Mouse (Mus musculus) hindbrain, embryonic 10.5 days (tissue): ENCODE results near the gene Slc6a13. TPM values are rescaled to one million over a fixed set of nuclear protein-coding genes. Genes with fewer than 3 reads are reported as not detected.
"Not testable (repeated sequence)": the region's sequence is repeated elsewhere in the genome, so short reads cannot be mapped to it uniquely, and the experiment has no call there.

Experiments
- DNase-seq: peaks from one replicate; pipeline ENCODE4 v3.0.0-alpha.2; 2017; ENCODE audit warnings: low spot score
- H3K27ac ChIP-seq: fragments of 300-500 bp; sonication (generic); 2 replicates; pipeline ENCODE4 v1.5.1; 2016; ENCODE audit warnings: mild to moderate bottlenecking, moderate library complexity
- H3K27me3 ChIP-seq: fragments of 300-500 bp; sonication (generic); 2 replicates; pipeline ENCODE4 v1.6.1; 2016; ENCODE audit warnings: mild to moderate bottlenecking; ENCODE audit not compliant: poor library complexity, insufficient read depth, severe bottlenecking
- H3K36me3 ChIP-seq: fragments of 300-500 bp; sonication (generic); 2 replicates; pipeline ENCODE4 v1.6.1; 2016; ENCODE audit warnings: mild to moderate bottlenecking, moderate library complexity
- H3K4me1 ChIP-seq: fragments of 300-500 bp; sonication (generic); replicated peaks from 2 replicates; pipeline ENCODE4 v1.6.1; 2016; ENCODE audit warnings: mild to moderate bottlenecking
- H3K4me3 ChIP-seq: fragments of 300-500 bp; sonication (generic); 2 replicates; pipeline ENCODE4 v1.5.1; 2016; ENCODE audit warnings: mild to moderate bottlenecking, moderate library complexity
- H3K9me3 ChIP-seq: fragments of 300-500 bp; sonication (generic); 2 replicates; pipeline ENCODE4 v1.6.1; 2016; ENCODE audit warnings: mild to moderate bottlenecking, moderate library complexity
- WGBS: fragments of 180-500 bp; shearing (Covaris S2); methylation state at CpG from one replicate; pipeline ENCODE4 v1.1.7; 2016; 5-methylcytosine and 5-hydroxymethylcytosine counted together
- polyA plus RNA-seq: library from polyadenylated mRNA; unstranded; fragments of >200 nt; fragmentation: Nextera tagmentation; extraction: Ambion mirVana; gene quantifications from 2 replicates; pipeline ENCODE4 v1.2.1, GENCODE M21; 2016

Gene Slc6a13
- polyA plus RNA-seq, 1 experiment from 2014 or later: 1.7 TPM

DNA sequence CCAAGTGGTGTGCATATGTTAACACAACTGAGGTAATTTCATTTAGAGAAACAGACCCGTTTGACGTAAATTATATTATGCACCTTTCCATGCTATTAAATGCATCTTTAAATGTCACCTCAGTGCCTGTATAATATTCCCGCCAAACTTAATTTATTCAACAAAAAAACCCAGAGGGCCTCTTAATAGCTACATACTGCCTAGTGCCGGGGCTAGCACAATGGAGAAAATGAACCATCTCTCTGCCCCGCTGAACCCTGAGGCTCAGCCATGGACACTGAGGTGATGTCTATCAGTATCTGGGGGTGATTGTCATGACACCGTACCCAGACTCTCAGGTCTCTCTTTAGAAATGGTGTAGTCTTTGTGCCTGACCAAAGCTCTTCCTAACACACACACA lies 57.2 kb downstream of the Slc6a13 start:
- no peak overlapping the region for H3K27ac ChIP-seq
- H3K36me3 ChIP-seq: no peaks in the 10 kb centered on the region
- 85% methylated on average over 6 of the region's 6 CpGs for WGBS
- no peaks in the 10 kb centered on the region for H3K9me3 ChIP-seq
- no peak overlapping the region for H3K4me3 ChIP-seq
- no peak for DNase-seq
- no peaks in the 10 kb centered on the region for H3K27me3 ChIP-seq
- H3K4me1 ChIP-seq: 0 out of 2 replicates have a peak, but pooled peaks cover 3% of the 10 kb centered on the region

DNA sequence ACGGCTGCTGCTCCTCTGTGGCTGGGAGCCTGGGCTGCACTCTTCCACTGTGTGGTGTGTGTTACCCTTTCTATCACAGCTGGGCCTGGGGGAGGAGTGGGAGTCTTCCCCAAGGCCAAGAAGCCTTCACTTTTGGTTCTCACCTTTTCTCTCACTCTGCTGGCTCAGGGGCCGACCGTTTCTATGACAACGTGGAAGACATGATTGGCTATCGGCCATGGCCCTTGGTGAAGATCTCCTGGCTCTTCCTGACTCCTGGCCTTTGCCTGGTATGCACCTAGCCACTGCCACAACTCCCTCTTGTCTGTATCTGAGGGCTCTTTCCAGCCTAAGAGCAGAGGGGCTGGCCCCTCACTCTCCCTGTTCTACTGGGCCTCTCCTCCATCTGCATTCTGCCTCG lies 63.0 kb downstream of the Slc6a13 start:
- Histone ChIP-seq H3K4me3 (no peak overlapping the region), H3K27ac (no peak overlapping the region), H3K9me3 (no peaks in the 10 kb centered on the region), H3K36me3 (no peaks in the 10 kb centered on the region), H3K27me3 (0 out of 2 replicates have a peak, but pooled peaks cover 5% of the 10 kb centered on the region), H3K4me1 (peaks cover 8% of the 10 kb centered on the region; the same call in 1 of the 2 replicates)
- no peak for DNase-seq
- 85% methylated on average over 6 of the region's 6 CpGs for WGBS

GRCm38 (mm10) chr6:121363956-121364355 lies 63.9 kb downstream of the Slc6a13 start:
- H3K27ac ChIP-seq: no peak overlapping the region
- 0 out of 2 replicates have a peak, but pooled peaks cover 5% of the 10 kb centered on the region for H3K27me3 ChIP-seq
- WGBS: 85% methylated on average over 4 of the region's 4 CpGs
- H3K36me3 ChIP-seq: no peaks in the 10 kb centered on the region
- H3K4me1 ChIP-seq: peaks cover 8% of the 10 kb centered on the region; the same call in 1 of the 2 replicates
- no peak overlapping the region for H3K4me3 ChIP-seq
- H3K9me3 ChIP-seq: no peaks in the 10 kb centered on the region
- no peak for DNase-seq

GRCm38 (mm10) chr6:121366537-121366936 lies 66.5 kb downstream of the Slc6a13 start:
- WGBS: 15% methylated on average over 2 of the region's 2 CpGs
- H3K4me3 ChIP-seq, H3K27ac ChIP-seq, H3K27me3 ChIP-seq, H3K9me3 ChIP-seq, H3K36me3 ChIP-seq, H3K4me1 ChIP-seq: not testable (repeated sequence)
- peak; percentile 18 for DNase-seq

DNA sequence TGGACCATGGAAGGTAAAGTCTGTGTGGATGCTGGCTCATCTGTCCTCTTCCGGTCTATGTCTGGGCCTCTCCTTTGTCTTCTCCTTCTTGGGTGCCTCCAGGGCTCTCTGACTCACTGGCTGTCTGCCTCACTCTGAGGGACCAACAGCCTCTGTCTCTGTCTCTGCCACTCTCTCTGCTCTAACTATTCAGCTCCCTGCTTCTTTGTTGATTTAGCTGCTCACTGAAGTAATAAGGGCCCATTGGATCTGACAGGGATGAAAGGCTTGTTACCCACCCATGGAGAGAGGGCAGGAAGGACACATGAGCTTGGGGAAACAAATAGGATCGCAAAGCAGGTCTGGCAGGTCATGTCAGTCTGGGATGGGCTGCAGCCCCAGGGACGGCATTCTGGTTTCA lies 67.1 kb downstream of the Slc6a13 start:
- DNase-seq: no peak
- H3K27ac ChIP-seq: no peak overlapping the region
- peaks cover 8% of the 10 kb centered on the region; the same call in 1 of the 2 replicates for H3K4me1 ChIP-seq
- no peaks in the 10 kb centered on the region for H3K36me3 ChIP-seq
- 59% methylated on average over 3 of the region's 3 CpGs for WGBS
- H3K9me3 ChIP-seq: no peaks in the 10 kb centered on the region
- H3K27me3 ChIP-seq: 0 out of 2 replicates have a peak, but pooled peaks cover 5% of the 10 kb centered on the region
- no peak overlapping the region for H3K4me3 ChIP-seq

DNA sequence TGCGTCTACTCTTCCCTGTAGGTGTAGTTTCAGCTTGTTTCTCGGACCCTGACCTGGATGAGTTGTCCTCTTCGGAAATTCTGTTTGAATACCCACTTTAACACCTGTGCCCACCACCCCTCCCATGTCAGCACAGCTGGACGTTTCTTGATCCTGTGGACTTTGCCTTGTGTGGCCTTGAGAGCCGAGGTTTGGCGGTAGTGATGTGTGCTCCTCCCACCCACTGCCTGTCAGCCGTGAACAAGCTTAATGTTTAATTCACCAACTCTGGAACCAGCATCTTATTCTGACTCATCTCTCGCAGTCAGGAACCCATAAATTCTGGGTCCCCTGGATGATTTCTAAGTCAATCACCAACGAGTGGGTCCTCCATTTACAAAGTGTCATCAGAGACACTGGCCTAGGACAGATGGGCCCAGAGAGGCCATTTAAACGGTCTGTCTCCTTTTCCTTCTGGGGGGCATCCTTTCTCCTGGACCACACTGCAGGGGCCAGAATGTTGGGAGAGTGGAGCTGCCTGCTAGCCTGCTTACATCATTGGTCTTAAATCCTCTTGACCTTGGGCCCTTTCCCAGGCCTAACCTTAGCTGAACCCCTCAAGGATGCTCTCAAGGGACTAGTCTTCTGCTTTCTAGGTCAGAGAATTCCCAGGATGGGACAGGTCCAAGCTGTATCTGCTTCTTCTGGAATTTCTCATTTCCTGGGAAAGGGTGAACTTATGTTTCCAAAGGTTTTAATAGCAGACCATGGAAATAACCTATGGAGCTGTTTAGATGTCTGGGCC lies 71.4 kb downstream of the Slc6a13 start:
- Histone ChIP-seq H3K4me1 (peaks cover 12% of the 10 kb centered on the region; the same call in 1 of the 2 replicates), H3K27ac (no peak overlapping the region), H3K9me3 (no peaks in the 10 kb centered on the region), H3K27me3 (no peaks in the 10 kb centered on the region), H3K4me3 (no peak overlapping the region), H3K36me3 (no peaks in the 10 kb centered on the region)
- no peak for DNase-seq
- 81% methylated on average over 10 of the region's 10 CpGs for WGBS

GRCm38 (mm10) chr6:121376159-121376558 lies 76.1 kb downstream of the Slc6a13 start:
- Histone ChIP-seq H3K36me3 (no peaks in the 10 kb centered on the region), H3K4me1 (0 out of 2 replicates have a peak, but pooled peaks cover 7% of the 10 kb centered on the region), H3K9me3 (no peaks in the 10 kb centered on the region), H3K27me3 (peaks cover 6% of the 10 kb centered on the region; the same call in 1 of the 2 replicates), H3K27ac (no peak overlapping the region), H3K4me3 (no peak overlapping the region)
- 78% methylated on average over 12 of the region's 12 CpGs for whole genome bisulfite sequencing
- no peak for DNase-seq

- Histone ChIP-seq H3K27ac (no peak overlapping the region), H3K36me3 (no peaks in the 10 kb centered on the region), H3K27me3 (peaks cover 6% of the 10 kb centered on the region; the same call in 1 of the 2 replicates), H3K4me3 (no peak overlapping the region), H3K4me1 (peaks cover 13% of the 10 kb centered on the region; the same call in 1 of the 2 replicates), H3K9me3 (no peaks in the 10 kb centered on the region)
- WGBS: 57% methylated on average over 4 of the region's 4 CpGs
- no peak for DNase-seq
Observed at GRCm38 (mm10) chr6:121378256-121378655, 78.2 kb downstream of the Slc6a13 start.

GRCm38 (mm10) chr6:121380576-121380975 lies 80.5 kb downstream of the Slc6a13 start:
- WGBS: 77% methylated on average over 8 of the region's 8 CpGs
- no peaks in the 10 kb centered on the region for H3K9me3 ChIP-seq
- no peak for DNase-seq
- H3K4me3 ChIP-seq: no peak overlapping the region
- peaks cover 26% of the 10 kb centered on the region; the same call in 1 of the 2 replicates for H3K4me1 ChIP-seq
- peaks cover 6% of the 10 kb centered on the region; the same call in 1 of the 2 replicates for H3K27me3 ChIP-seq
- H3K27ac ChIP-seq: no peak overlapping the region
- no peaks in the 10 kb centered on the region for H3K36me3 ChIP-seq

GRCm38 (mm10) chr6:121382071-121382470 lies 82.0 kb downstream of the Slc6a13 start:
- no peak overlapping the region for H3K4me3 ChIP-seq
- no peak for DNase-seq
- 48% methylated on average over 10 of the region's 10 CpGs for WGBS
- no peak overlapping the region; the same call in 1 of the 2 replicates for H3K27ac ChIP-seq
- H3K4me1 ChIP-seq: peaks cover 31% of the 10 kb centered on the region; the same call in 1 of the 2 replicates
- H3K27me3 ChIP-seq: peaks cover 8% of the 10 kb centered on the region; the same call in 1 of the 2 replicates
- H3K9me3 ChIP-seq: no peaks in the 10 kb centered on the region
- H3K36me3 ChIP-seq: no peaks in the 10 kb centered on the region

- Histone ChIP-seq H3K9me3 (no peaks in the 10 kb centered on the region), H3K4me3 (no peak overlapping the region), H3K4me1 (peaks cover 27% of the 10 kb centered on the region; the same call in 1 of the 2 replicates), H3K27ac (no peak overlapping the region), H3K36me3 (no peaks in the 10 kb centered on the region), H3K27me3 (peaks cover 2% of the 10 kb centered on the region; the same call in 1 of the 2 replicates)
- 87% methylated on average over 3 of the region's 3 CpGs for WGBS
- no peak for DNase-seq
Observed at GRCm38 (mm10) chr6:121385397-121385796, 85.4 kb downstream of the Slc6a13 start.
